Mouse (Mus musculus): Measurements from ENCODE around the gene Slc25a20.
A peak's percentile ranks its signal among the peaks of the same experiment; 100 is the strongest.

Slc25a20 gene

DNA sequence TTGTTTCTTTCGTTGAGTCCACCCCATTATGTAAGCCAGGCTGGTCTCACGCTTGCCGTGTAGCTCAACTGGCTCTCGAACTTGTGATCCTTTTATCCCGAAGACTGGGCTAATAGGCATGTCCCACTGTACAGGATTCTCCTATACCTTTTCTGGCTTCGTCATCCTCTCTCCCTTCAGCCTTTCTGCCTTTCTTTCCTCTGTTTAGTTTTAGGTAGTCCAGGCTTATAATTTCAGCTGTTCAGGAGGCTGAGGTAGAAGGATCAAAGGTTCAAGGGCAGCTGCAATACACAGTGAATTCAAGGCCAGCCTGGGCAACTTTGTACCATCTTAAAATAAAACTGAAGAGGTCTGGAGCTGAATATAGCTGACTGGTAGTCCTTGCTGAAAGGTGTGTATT lies 25.3 kb downstream of the Slc25a20 start:
- no peak for DNase-seq (ENCODE audit: low read depth, low spot score)

GRCm38 (mm10) chr9:108687686-108688085 lies 25.8 kb downstream of the Slc25a20 start:
- no peak for DNase-seq (ENCODE audit: low read depth, low spot score)

GRCm38 (mm10) chr9:108688451-108688850 lies 26.6 kb downstream of the Slc25a20 start:
- DNase-seq (ENCODE audit: low read depth, low spot score), result no peak

DNA sequence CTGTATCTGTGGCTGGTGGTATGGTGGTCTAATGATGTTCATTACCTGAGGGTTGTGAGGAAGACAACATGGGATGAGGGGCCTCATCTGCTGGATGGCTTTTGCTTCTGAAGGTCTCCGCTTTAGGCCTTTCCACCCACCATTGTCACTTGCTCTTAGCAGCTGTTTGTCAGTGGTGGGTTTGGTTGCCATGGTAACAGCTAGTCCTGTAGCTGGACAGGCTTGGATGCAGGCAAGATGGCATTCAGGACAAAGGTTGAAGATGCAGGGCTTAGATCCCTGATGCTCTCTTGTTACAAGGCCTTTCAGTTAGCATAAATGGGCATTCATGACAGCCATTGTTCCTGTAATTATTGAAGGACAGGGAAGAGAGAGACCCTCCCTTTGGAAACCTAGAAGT lies 27.2 kb downstream of the Slc25a20 start, which contains the start of gene Prkar2a:
Gene Prkar2a (plus strand): TSS at position 209 of the 400 bp plus-strand sequence.
- peak; percentile 59 for DNase-seq (ENCODE audit: low read depth, low spot score)

GRCm38 (mm10) chr9:108689993-108690392 lies 28.1 kb downstream of the Slc25a20 start:
- DNase-seq (ENCODE audit: low read depth, low spot score), result no peak

- no peak for DNase-seq (ENCODE audit: low read depth, low spot score)
Measured at GRCm38 (mm10) chr9:108690914-108691313, 29.0 kb downstream of the Slc25a20 start.

DNA sequence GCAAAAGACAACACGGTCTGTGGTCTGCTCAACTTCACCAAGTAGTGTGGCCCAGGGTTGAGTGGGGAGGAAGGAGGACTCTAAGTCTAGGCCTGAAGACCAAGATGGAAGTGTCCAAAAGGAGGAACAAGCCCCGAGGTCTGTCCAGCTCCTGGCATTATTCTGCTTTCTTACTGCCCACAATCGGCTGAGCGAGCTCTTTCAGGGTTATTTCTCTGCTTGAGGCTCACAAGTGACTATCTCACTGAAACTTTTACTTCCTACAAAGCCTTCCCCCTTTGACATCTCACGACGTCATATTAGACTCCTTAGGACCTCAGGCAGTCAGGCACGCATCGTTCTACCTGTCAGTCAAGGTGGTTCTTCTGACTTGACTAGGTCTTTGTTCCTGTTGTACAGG lies 29.5 kb downstream of the Slc25a20 start:
- no peak for DNase-seq (ENCODE audit: low read depth, low spot score)

- DNase-seq (ENCODE audit: low read depth, low spot score), result peak; percentile 91
Measured at GRCm38 (mm10) chr9:108691846-108692225, 29.9 kb downstream of the Slc25a20 start.

DNA sequence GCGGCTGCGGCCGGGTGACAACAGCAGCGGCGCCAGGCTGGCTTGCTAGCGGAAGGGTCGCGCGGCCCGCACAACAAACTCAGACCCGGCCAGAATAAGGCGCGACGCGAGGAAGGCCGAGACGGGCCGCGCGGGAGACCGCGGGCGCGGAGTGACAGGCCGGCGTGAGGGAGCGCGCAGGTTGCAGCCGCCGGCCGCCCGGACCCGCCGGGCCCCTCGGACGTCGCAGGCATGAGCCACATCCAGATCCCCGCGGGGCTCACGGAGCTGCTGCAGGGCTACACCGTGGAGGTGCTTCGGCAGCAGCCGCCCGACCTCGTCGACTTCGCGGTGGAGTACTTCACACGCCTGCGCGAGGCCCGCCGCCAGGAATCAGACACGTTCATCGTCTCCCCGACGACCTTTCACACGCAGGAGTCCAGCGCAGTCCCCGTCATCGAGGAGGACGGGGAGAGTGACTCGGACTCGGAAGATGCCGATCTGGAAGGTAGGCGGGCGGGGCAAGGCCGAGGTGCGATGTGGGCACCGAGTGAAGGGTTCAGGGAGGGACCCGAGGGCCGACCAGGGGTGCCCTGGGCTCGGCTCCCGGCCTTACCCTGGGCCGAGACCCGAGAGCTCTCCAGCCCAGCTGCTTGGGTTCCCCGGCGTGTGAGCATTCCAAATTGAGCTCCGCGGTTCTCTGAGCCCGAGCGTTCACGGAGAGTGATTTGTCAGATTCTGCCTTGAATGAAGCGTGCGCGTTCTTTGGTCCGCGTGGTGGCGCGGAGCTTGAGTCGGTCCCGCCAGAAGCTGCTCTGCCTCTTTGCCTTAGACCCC lies 30.5 kb downstream of the Slc25a20 start:
- peak; percentile 79 for DNase-seq (ENCODE audit: low read depth, low spot score)

DNA sequence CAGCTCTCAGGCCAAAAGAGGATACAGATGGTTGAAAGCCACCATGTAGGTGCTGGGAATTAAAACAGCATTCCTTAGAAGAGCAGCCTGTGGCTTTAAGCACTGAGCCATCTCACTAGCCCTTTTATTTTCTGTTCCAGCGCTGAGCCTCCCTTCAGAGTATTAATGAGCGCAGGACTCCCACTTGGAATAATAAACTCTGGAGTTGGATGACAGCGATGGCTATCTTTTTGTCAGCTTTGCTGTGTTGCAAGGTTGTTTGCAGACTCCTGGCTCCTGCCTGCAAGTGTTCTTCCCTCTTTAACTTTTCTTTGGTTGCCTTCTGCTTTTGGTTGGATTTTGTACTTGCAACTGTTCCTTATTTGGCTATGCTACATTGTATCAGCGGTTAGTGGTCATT lies 32.1 kb downstream of the Slc25a20 start:
- no peak for DNase-seq (ENCODE audit: low read depth, low spot score)

DNA sequence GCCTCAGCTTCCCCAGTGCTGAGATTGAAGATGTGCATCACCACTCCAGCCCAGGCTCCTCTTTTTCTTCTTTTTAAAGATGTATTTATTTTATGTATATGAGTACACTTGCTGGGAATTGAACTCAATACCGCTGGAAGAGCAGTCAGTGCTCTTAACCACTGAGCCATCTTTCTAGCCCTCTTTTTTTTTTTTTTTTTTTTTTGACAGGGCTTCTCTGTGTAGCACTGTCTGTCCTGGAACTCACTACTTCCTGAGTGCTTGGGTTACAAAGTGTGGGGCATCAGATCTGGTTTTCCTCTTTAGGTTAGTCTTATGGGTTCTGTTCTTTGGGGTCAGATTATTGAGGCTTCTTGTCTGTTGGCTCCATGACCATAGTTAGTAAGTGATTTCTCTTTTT lies 32.6 kb downstream of the Slc25a20 start:
- DNase-seq (ENCODE audit: low read depth, low spot score), result no peak

- DNase-seq (ENCODE audit: low read depth, low spot score), result peak; percentile 62
Measured at GRCm38 (mm10) chr9:108702476-108702875, 40.6 kb downstream of the Slc25a20 start.

DNA sequence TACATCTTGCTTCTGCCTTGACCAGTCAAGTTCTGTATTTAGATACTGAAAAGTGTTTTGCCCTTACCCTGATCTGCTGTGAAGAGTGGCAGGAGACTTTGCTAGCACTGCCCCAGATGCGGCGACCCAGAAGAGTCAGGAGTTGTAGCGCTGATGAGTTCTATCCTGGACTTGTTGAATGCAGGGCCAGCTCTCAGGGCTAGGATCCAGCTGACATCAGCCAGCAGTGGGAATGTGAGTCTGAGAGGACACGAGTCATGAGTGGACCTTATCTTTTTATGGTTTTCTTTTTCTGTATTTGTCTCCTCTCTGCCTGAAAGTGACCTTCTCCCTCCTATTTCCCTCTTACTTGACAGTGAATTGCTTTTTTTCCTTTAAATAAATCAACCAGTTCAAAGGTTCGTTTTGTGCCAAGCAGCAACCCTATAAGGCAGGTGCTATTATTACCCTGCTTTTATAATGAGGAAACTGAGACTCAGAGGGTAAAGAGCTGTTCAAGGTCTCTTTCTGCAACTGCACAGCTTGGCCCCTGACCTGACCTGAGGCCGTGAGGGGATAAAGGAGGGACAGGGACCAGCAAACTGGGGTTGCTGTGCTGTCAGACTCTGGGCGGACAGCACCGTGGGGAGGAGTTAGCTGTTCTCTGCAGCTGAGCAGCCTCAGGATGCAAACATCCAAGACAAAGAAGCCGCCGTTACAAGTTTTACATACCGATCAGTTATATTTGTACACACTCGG lies 41.7 kb downstream of the Slc25a20 start:
- peak; percentile 59 for DNase-seq (ENCODE audit: low read depth, low spot score)

DNA sequence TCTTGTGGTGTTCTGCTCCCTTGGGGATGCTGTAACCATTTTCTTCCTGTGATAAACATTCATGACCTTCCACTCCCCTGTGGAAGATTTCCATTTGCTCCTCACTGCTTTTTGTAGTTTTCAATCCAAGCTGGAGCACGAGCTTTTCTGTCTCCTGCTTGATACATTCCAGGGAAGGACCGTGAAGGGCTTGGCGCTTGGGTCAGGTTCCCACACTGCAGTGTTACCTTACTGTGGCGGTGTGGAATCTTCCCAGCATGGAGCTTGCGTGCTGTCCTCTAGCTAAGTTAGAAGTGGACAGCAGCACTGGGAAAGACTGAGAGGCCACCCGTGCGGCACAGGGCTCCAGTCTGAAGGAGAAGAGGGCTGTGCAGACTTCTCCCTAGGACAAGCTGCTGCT lies 42.7 kb downstream of the Slc25a20 start:
- DNase-seq (ENCODE audit: low read depth, low spot score), result peak; percentile 39

DNA sequence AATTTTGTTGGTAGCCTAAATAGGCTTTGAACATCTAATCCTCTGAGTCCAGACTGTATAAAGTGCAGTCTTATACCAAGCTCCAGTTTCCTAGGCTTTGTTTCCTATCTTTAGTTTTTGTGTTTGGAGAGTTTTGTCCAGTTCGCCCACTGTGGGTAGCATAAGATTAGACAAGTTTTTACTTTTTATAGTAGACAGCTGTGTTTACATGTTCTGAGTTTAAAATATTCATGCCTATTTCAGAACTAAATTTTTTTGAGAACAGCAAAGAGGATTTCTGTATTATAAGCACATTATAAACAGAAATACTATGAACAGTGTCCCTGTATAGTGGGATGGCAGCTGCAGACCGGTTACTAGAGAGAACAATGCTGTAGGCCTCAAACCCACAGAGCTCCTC lies 45.3 kb downstream of the Slc25a20 start:
- no peak for DNase-seq (ENCODE audit: low read depth, low spot score)

DNA sequence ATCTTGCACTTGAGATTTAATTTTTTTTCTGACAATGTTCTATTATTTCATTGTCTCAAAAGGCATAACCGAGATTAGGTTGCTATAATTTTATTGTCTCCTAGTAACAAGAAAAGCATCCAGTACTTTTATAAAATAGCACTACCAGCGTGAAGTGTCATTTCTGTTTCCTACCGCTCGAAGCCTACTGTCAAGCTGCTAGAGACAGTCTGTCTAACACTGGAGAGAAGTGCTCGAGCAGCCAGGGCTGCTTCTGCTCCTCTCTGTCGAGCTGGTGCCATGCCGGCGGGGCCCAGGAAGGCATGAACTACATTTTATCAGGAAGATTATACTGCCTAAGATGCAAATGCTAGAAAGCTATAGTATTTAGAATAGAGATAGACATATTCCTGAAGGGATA lies 46.9 kb downstream of the Slc25a20 start:
- no peak for DNase-seq (ENCODE audit: low read depth, low spot score)

- peak; percentile 72 for DNase-seq (ENCODE audit: low read depth, low spot score)
Measured at GRCm38 (mm10) chr9:108710767-108711166, 48.9 kb downstream of the Slc25a20 start.

- no peak for DNase-seq (ENCODE audit: low read depth, low spot score)
Measured at GRCm38 (mm10) chr9:108716199-108716598, 54.3 kb downstream of the Slc25a20 start.

DNA sequence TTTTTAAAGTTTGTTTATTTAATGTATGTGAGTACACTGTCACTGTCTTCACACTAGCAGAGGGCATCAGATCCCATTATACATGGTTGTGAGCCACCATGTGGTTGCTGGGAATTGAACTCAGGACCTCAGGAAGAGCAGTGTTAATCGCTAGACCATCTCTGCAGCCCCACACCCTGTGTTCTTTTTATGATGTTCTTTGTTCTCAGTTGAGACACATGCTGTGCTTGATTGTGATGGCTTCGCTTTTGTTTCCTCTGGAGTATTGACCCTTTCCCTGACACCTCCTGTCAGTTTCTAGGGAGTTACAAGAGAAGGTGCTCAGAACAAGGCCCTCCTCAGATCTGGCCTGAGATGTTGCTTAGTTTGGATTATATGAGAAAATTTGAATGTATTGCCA lies 61.9 kb downstream of the Slc25a20 start:
- peak; percentile 74 for DNase-seq (ENCODE audit: low read depth, low spot score)

DNA sequence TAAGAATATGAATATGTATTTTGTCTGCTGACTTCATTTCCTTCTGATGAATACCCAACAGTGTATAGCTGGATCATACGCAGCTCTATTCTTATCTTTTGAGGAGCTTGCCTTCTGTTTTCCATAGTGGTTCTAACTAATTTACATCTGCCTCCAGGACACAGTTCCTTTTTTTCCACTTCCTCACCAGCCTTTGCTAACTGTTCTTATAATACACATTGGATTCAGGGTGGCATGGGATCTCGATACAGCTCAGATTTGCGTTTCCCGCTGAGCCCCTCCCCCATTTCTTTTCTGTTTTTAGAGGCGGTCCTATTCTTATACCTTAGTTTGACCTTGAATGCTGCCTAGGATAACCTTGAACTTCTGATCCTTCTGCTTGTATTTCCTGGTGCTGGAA lies 64.2 kb downstream of the Slc25a20 start:
- peak; percentile 47 for DNase-seq (ENCODE audit: low read depth, low spot score)

- no peak for DNase-seq (ENCODE audit: low read depth, low spot score)
Measured at GRCm38 (mm10) chr9:108729050-108729449, 67.2 kb downstream of the Slc25a20 start.

- no peak for DNase-seq (ENCODE audit: low read depth, low spot score)
Measured at GRCm38 (mm10) chr9:108732462-108732861, 70.6 kb downstream of the Slc25a20 start.
